Mouse (Mus musculus) CD4-positive naive resting alpha-beta T cell, adult 76 days (primary cell): ENCODE data around the gene Gm10118. TPM values are rescaled to one million over a fixed set of nuclear protein-coding genes. Genes with fewer than 3 reads are reported as not detected.

Experiments
- total RNA-seq: library from RNA; stranded (reverse); gene quantifications from one replicate; pipeline ENCODE4 v1.2.4, GENCODE M21; 2023

Gm10118 gene
- not detected for total RNA-seq

GRCm38 (mm10) chr10:63927334-63927733 is at the start of gene Gm10118:
Gm10118 (minus strand) TSS chr10:63927434.

Other genes starting within 250 kb of the Gm10118 start
- not detected for gene Lrrtm3, start 162.8 kb upstream of the Gm10118 start, total RNA-seq